Mouse (Mus musculus): Measurements from ENCODE around the gene Rhbdd1. TPM values are rescaled to one million over a fixed set of nuclear protein-coding genes. Genes with fewer than 3 reads are reported as not detected.
A peak's percentile ranks its signal among the peaks of the same experiment; 100 is the strongest.

The Rhbdd1 gene
- 10.7 and 11.6 TPM in 2 replicates for polyA plus RNA-seq (2012; rRNA removed)

DNA sequence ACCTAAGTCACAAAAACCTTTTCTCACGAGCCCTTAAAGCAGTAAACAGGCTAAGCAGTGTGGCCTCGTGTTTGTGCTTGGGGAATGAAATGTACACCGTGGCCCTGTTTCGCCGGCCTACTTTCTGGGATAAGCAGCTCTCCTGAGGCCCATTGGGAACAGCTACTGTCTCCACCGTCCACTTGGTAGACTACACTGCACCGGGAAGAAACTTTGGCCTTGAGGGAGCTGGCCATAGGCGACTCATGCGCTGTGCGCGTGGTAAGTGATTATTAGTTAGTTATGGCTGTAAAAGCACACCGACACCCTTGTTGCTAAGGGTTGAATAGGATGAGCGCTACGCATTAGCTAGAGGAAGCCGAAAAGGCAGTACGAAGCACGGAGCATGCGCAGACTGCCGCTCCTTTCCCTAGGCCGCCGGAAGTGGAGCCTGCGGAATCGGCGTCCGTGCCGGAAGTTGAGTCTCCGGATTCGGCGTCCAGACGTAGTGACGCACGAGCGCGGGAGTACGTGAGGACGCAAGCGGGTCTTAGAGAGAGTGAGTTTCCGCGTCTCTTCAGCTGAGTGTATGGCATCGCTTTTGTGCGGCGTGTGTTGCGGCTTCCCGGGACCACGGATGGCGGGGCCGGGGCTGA is at the start of gene Rhbdd1:
TSS of gene Rhbdd1 (plus strand) at position 342 of the 635 bp plus-strand sequence.
- DNase-seq, result peak; percentile 98
- H3K4me1 ChIP-seq (ENCODE audit: control insufficient read depth, insufficient read depth, low read length), result peaks cover 2% of the 10 kb centered on the region; the same call in 1 of the 2 replicates
- peak; percentile 88 for TF ChIP-seq POLR2A (IDR thresholded peaks at IDR 0.05; ENCODE audit: borderline replicate concordance, insufficient read depth, low read length)
- no peak for TF ChIP-seq CTCF (IDR thresholded peaks at IDR 0.05; ENCODE audit: borderline replicate concordance, insufficient read depth, low read depth, low read length)
- 3% methylated on average over 47 of the region's 47 CpGs for WGBS
- peak within 1 kb of the TSS; percentile 96 for H3K27ac ChIP-seq (ENCODE audit: insufficient read depth, low read length)
- no peaks in the 10 kb centered on the region for H3K27me3 ChIP-seq (ENCODE audit: control insufficient read depth, insufficient read depth, low read length)
- H3K4me3 ChIP-seq (replicated peaks; ENCODE audit: insufficient read depth, low read depth, low read length), result peak within 1 kb of the TSS; percentile 93

DNA sequence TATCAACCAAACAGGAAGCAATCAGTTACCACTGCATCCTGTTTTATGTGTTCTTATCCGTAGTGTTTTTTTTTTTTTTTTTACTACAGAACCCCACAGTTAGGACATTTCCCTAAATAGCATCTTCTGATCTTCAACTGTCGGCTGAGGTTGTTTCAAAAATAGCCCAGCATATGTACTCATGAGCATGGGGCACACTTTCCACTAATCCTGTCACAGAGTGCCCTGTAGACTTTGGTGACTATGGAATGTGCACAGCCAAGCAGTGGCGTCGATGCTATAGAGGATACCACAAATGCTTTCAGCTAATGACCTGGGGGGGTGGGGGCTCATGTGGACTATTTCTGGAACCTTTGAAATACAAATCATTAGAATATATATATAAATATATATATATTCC is 48.7 kb upstream of the Rhbdd1 start:
- no peaks in the 10 kb centered on the region for H3K27me3 ChIP-seq (ENCODE audit: control insufficient read depth, insufficient read depth, low read length)
- WGBS, result 47% methylated on average over 4 of the region's 4 CpGs
- TF ChIP-seq POLR2A (IDR thresholded peaks at IDR 0.05; ENCODE audit: borderline replicate concordance, insufficient read depth, low read length), result no peak
- no peak for TF ChIP-seq CTCF (IDR thresholded peaks at IDR 0.05; ENCODE audit: borderline replicate concordance, insufficient read depth, low read depth, low read length)
- H3K4me3 ChIP-seq (replicated peaks; ENCODE audit: insufficient read depth, low read depth, low read length), result no peak overlapping the region
- DNase-seq, result no peak
- no peak overlapping the region for H3K27ac ChIP-seq (ENCODE audit: insufficient read depth, low read length)
- peaks cover 10% of the 10 kb centered on the region for H3K4me1 ChIP-seq (ENCODE audit: control insufficient read depth, insufficient read depth, low read length)

DNA sequence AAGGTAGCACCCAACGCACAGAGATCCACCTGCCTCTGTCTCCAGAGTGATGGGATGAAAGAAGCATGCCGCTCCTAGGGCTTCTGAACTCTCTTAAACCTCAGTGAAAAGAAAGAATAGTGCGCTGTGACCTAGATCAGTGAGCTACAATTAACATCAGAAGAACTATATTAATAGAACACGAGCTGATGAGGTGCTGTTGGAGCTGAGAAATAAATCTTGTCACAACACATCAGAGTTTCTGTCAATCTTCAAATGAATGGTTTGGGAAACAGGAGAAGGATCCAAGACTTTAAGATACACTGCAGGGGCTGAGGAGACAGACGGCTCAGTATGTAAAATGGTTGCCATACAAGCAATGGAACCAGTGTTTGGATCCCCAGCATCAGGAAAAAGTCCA is 44.0 kb upstream of the Rhbdd1 start:
- WGBS, result 69% methylated on average over 5 of the region's 5 CpGs

DNA sequence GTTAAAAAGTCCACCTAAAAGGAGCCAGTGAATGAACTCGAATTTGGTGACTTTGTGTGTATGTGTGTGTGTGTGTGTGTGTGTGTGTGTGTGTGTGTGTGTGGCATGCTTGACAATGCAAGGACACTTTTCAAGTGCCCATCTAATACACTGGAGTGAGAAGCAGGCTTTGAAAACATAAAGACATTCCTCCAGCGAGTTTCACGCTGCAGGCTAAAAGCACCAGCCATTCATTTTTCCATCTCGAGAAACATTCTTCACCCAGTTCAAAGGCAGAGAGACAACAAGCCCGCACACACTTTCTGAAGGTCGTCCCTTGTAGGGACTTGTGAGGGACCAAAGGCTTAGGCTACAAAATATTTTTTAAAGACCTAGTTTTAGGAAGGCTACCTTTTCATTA is 42.7 kb upstream of the Rhbdd1 start:
- H3K4me1 ChIP-seq (ENCODE audit: control insufficient read depth, insufficient read depth, low read length), result peaks cover 6% of the 10 kb centered on the region; the same call in 1 of the 2 replicates
- TF ChIP-seq CTCF (IDR thresholded peaks at IDR 0.05; ENCODE audit: borderline replicate concordance, insufficient read depth, low read depth, low read length) (no peak), POLR2A (IDR thresholded peaks at IDR 0.05; ENCODE audit: borderline replicate concordance, insufficient read depth, low read length) (no peak)
- no peaks in the 10 kb centered on the region for H3K27me3 ChIP-seq (ENCODE audit: control insufficient read depth, insufficient read depth, low read length)
- 50% methylated on average over 6 of the region's 6 CpGs for WGBS
- DNase-seq, result no peak
- H3K4me3 ChIP-seq (replicated peaks; ENCODE audit: insufficient read depth, low read depth, low read length), result no peak overlapping the region
- no peak overlapping the region for H3K27ac ChIP-seq (ENCODE audit: insufficient read depth, low read length)

More for the DNA sequence above, 44.0 kb upstream of the Rhbdd1 start:
- no peak overlapping the region for H3K27ac ChIP-seq (ENCODE audit: insufficient read depth, low read length)
- H3K27me3 ChIP-seq (ENCODE audit: control insufficient read depth, insufficient read depth, low read length), result no peaks in the 10 kb centered on the region
- DNase-seq, result no peak
- TF ChIP-seq CTCF (IDR thresholded peaks at IDR 0.05; ENCODE audit: borderline replicate concordance, insufficient read depth, low read depth, low read length) (no peak), POLR2A (IDR thresholded peaks at IDR 0.05; ENCODE audit: borderline replicate concordance, insufficient read depth, low read length) (no peak)
- no peak overlapping the region for H3K4me3 ChIP-seq (replicated peaks; ENCODE audit: insufficient read depth, low read depth, low read length)
- peaks cover 6% of the 10 kb centered on the region; the same call in 1 of the 2 replicates for H3K4me1 ChIP-seq (ENCODE audit: control insufficient read depth, insufficient read depth, low read length)

DNA sequence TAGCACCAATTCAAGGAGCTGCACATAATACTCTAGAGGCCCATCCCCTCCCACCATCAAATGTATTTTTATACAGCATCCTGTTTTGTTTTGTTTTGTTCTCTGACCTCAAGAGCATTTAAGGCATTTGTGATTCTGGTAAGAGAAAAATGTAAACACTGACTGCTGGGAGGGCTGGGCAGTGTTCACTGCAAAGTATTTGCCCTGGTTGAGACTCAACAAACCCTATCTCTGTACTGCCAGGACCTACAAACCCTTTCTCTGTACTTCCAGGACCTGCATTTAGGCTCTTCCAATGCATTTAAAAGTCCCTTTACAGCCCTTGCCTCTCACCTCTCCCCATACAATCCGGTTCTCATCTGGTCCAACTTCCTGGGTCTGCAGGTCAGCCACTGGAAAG is 41.9 kb upstream of the Rhbdd1 start:
- H3K27me3 ChIP-seq (ENCODE audit: control insufficient read depth, insufficient read depth, low read length), result no peaks in the 10 kb centered on the region
- no peak overlapping the region for H3K27ac ChIP-seq (ENCODE audit: insufficient read depth, low read length)
- 73% methylated on average over 1 of the region's 1 CpGs for WGBS
- H3K4me1 ChIP-seq (ENCODE audit: control insufficient read depth, insufficient read depth, low read length), result peaks cover 6% of the 10 kb centered on the region; the same call in 1 of the 2 replicates
- H3K4me3 ChIP-seq (replicated peaks; ENCODE audit: insufficient read depth, low read depth, low read length), result no peak overlapping the region
- TF ChIP-seq POLR2A (IDR thresholded peaks at IDR 0.05; ENCODE audit: borderline replicate concordance, insufficient read depth, low read length) (no peak), CTCF (IDR thresholded peaks at IDR 0.05; ENCODE audit: borderline replicate concordance, insufficient read depth, low read depth, low read length) (no peak)
- DNase-seq, result no peak

DNA sequence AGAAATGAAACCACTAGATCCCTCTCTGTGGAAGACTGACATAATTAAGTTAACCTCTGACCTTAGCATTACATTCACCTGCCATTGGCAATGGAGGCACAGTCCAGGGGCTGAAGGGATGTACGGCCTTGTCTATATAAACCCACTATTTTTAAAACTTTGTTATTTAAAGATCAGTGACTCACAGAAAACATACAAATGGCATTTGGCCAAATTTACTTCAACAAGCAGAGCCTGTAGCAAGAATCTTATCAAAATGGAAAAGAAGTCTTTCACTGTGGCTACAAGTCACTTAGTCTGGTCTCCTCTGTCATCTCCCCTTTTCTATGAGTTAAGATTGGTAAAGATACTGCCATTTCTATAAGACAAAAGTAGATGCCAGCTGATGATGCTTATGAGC is 36.5 kb upstream of the Rhbdd1 start:
- no peak for DNase-seq
- Histone ChIP-seq H3K4me1 (ENCODE audit: control insufficient read depth, insufficient read depth, low read length) (peaks cover 6% of the 10 kb centered on the region; the same call in 1 of the 2 replicates), H3K27me3 (ENCODE audit: control insufficient read depth, insufficient read depth, low read length) (no peaks in the 10 kb centered on the region), H3K27ac (ENCODE audit: insufficient read depth, low read length) (no peak overlapping the region), H3K4me3 (replicated peaks; ENCODE audit: insufficient read depth, low read depth, low read length) (no peak overlapping the region)
- TF ChIP-seq CTCF (IDR thresholded peaks at IDR 0.05; ENCODE audit: borderline replicate concordance, insufficient read depth, low read depth, low read length), result no peak
- no peak for TF ChIP-seq POLR2A (IDR thresholded peaks at IDR 0.05; ENCODE audit: borderline replicate concordance, insufficient read depth, low read length)
- WGBS, result 17% methylated on average over 1 of the region's 1 CpGs

DNA sequence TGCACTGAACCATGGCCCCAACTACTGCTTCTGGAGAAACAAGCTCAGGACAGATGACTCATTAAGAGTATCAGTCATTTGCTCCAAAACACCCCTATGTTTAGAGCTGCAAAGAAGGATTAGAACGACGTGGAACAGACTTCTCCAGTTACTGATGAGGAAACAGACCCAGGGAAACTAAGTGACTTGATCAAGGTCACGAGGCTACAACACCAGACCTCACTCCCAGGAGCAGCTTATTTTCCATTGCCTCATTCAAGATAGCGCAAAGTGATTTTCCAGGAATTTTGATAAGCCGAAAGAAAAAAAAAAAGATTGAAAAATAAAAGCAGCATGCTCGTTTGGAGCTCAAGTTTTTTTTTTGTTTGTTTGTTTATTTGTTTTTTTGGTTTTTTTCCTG is 34.4 kb upstream of the Rhbdd1 start:
- Histone ChIP-seq H3K4me1 (ENCODE audit: control insufficient read depth, insufficient read depth, low read length) (peaks cover 6% of the 10 kb centered on the region; the same call in 1 of the 2 replicates), H3K27me3 (ENCODE audit: control insufficient read depth, insufficient read depth, low read length) (no peaks in the 10 kb centered on the region), H3K4me3 (replicated peaks; ENCODE audit: insufficient read depth, low read depth, low read length) (no peak overlapping the region), H3K27ac (ENCODE audit: insufficient read depth, low read length) (no peak overlapping the region)
- 71% methylated on average over 6 of the region's 6 CpGs for WGBS
- DNase-seq, result no peak
- TF ChIP-seq POLR2A (IDR thresholded peaks at IDR 0.05; ENCODE audit: borderline replicate concordance, insufficient read depth, low read length), result no peak
- no peak for TF ChIP-seq CTCF (IDR thresholded peaks at IDR 0.05; ENCODE audit: borderline replicate concordance, insufficient read depth, low read depth, low read length)

DNA sequence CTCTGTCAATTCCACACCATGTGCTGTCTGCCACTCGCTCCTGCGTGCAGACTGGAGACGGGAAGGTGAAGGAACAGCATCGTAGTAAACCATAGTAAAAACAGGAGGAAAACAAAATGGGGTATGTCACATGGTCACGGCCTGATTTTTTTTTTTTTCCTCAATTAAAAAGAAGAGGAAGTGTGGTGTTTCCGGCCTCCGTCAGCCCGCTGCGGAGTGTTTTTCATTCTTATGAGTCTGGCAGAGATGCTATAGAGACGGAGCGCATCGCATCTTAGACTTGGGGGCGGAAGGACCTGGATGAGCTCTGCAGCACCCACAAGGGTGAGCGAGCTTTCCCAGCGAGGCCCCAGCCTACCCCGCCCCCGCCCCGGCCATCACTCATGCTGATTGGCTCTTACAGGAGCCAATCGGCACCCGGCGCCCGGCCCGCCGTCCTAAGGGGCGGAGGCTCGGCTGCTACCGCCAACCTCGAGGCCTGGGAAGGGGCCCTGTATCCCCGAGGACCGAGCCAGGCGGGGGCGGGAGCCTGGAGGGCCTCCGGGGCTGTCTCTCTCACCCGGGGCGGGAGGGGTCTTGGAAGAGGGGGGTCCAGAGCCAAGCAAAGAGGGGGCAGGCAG is 33.1 kb upstream of the Rhbdd1 start:
- TF ChIP-seq CTCF (IDR thresholded peaks at IDR 0.05; ENCODE audit: borderline replicate concordance, insufficient read depth, low read depth, low read length), result no peak
- TF ChIP-seq POLR2A (IDR thresholded peaks at IDR 0.05; ENCODE audit: borderline replicate concordance, insufficient read depth, low read length), result peak; percentile 87
- WGBS, result 1% methylated on average over 35 of the region's 35 CpGs
- H3K4me1 ChIP-seq (ENCODE audit: control insufficient read depth, insufficient read depth, low read length), result peaks cover 17% of the 10 kb centered on the region

More for the DNA sequence above, 33.1 kb upstream of the Rhbdd1 start:
- peak overlapping the region; percentile 97 for H3K4me3 ChIP-seq (replicated peaks; ENCODE audit: insufficient read depth, low read depth, low read length)
- no peaks in the 10 kb centered on the region for H3K27me3 ChIP-seq (ENCODE audit: control insufficient read depth, insufficient read depth, low read length)
- DNase-seq, result peak; percentile 89 to 92
- H3K27ac ChIP-seq (ENCODE audit: insufficient read depth, low read length), result peak overlapping the region; percentile 90
